Mouse (Mus musculus): ENCODE results near the gene Gm20820. TPM values are rescaled to one million over a fixed set of nuclear protein-coding genes. Genes with fewer than 3 reads are reported as not detected.

Gene Gm20820
- not detected for polyA plus RNA-seq (2014; fragmentation: Illumina TruSeq; extraction: RNeasy Lipid Tissue Mini Kit (QIAGEN cat#74804); ENCODE audit: low read depth, low replicate concordance)

GRCm38 (mm10) chrY:86061472-86061871 is at the start of gene Gm20820:
TSS of gene Gm20820 (plus strand) at chrY:86061772.

